Mouse (Mus musculus) T-cell, adult 2 months (primary cell): ENCODE measurements around the gene Abca13.
"Not testable (repeated sequence)": the region's sequence is repeated elsewhere in the genome, so short reads cannot be mapped to it uniquely, and the experiment has no call there.

ENCODE experiments used
- DNase-seq: peaks from one replicate; pipeline ENCODE4 v3.0.0; 2022; ENCODE audit warnings: low spot score

Abca13 gene

DNA sequence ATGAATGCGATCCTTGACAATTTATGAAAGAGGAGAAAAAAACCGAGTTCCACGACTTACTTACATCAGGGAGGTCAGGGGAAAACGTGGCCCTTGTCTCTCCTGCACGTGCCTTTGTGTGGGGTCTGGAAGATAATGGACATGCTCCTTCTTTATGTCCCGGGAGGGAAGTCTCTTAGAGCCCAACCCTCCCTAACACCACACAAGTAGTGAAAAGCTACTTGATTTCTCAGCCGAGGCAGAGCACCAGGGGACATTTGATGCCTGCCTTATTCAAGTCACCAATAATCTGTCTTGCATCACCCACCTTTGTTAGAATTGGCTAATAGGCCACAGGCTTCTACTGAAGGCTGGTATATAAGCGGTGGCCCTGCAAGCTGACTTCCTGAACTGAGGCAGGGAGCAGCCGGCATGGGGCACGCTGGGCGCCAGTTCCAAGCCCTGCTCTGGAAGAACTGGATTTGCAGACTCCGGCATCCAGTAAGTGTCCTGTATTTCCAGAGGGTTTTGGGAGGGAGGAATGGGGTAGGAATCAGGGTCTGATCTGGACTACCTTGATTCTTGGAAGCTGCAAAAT lies at the start of gene Abca13:
Gene Abca13 (plus strand): TSS at position 388 of the 577 bp plus-strand sequence.
- DNase-seq, result no peak

GRCm38 (mm10) chr11:9145113-9145512 lies 46.6 kb upstream of the Abca13 start:
- no peak for DNase-seq

GRCm38 (mm10) chr11:9146115-9146514 lies 45.6 kb upstream of the Abca13 start:
- DNase-seq, result no peak

DNA sequence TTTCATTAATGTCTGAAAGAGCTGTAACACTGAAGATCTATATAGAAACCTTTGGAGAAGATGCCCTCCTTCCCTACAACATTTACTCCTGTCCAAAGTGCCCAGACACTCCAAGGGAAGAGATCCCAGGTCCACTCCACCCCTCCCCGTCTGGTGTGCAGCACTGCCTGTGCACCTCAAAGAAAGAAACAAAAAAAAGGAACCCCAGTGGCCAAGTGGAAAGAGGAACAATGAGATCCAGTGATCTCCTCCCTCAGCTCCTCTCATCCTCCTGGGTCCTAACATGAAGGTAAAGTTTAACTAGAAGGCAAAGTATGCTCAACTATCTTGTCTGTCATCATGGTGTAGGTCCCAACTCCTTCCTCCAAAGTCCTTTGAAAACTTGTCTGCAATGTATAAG lies 45.1 kb upstream of the Abca13 start:
- no peak for DNase-seq

- DNase-seq, result no peak
These were observed 43.5 kb upstream of the Abca13 start for GRCm38 (mm10) chr11:9148206-9148605.

DNA sequence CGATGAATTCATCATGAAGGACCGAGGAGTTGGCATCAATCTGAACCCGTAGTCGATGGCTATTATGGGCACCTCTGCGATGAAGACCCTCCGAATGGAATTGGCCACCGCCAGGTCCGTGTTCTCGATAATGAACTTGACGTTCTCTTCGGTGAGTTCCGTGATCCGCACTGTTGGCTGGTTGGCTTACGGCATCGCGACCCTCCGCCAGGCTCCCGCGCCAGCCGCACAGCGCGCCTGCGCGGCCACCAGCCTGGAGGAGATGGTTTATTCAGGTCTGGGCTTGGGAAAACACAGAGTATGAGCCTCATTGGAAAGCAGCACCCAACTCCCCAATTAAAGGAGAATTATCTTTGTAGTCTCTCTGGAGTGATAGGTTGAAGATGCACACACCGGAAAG lies 41.3 kb upstream of the Abca13 start:
- not testable (repeated sequence) for DNase-seq

- no peak for DNase-seq
These were observed 31.8 kb upstream of the Abca13 start for GRCm38 (mm10) chr11:9159953-9160352.

DNA sequence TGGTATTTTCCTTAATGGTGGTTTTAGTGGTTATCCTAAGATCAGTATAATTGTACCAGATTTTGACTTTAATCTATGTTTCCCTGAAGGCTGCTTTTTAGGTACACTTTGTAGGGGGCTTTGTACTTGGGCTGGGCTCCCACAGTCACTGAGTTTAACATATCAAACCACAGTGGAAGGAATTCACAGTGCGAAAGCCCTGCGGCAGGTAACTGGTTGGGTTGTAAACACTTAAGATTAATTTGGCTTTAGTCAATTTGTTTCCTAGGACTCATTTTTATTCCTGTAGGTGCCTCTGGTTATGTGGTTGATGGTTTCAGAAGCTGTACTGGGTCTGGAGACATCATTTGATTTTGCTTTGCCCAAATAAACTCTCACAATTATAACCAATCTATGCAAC lies 24.4 kb upstream of the Abca13 start:
- DNase-seq, result no peak

DNA sequence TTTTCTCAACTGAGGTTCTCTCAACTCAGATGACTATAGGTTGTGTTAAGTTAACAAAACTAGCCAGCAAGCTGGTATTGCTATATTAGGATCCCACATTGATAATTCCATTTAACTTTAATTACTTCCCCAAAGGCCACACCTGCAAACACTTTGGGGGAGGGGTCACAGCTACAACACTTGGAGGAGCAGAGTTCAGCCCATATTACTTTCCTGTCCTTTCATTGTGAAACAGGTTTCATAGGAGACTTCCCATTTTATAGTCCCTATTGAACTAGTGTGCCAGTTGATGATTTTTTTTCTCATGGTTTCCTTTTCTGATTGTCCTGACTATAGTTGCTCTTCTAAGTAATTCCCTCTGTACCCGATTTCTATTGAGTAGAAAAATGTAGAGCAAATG lies 10.3 kb upstream of the Abca13 start:
- DNase-seq, result no peak

DNA sequence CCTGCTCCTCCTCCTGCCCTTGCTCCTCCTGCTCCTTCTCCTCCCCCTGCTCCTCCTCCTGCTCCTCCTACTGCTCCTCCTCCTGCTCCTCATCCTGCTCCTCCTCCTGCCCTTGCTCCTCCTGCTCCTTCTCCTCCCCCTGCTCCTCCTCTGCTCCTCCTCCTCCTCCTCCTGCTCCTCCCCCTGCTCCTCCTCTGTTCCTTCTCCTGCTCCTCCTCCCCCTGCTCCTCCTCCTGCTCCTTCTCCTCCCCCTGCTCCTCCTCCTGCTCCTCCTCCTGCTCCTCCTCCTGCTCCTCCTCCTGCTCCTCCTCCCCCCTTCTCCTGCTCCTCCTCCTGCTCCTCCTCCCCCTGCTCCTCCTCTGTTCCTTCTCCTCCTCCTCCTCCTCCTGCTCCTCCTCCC lies 2.3 kb upstream of the Abca13 start:
- DNase-seq, result not testable (repeated sequence)

DNA sequence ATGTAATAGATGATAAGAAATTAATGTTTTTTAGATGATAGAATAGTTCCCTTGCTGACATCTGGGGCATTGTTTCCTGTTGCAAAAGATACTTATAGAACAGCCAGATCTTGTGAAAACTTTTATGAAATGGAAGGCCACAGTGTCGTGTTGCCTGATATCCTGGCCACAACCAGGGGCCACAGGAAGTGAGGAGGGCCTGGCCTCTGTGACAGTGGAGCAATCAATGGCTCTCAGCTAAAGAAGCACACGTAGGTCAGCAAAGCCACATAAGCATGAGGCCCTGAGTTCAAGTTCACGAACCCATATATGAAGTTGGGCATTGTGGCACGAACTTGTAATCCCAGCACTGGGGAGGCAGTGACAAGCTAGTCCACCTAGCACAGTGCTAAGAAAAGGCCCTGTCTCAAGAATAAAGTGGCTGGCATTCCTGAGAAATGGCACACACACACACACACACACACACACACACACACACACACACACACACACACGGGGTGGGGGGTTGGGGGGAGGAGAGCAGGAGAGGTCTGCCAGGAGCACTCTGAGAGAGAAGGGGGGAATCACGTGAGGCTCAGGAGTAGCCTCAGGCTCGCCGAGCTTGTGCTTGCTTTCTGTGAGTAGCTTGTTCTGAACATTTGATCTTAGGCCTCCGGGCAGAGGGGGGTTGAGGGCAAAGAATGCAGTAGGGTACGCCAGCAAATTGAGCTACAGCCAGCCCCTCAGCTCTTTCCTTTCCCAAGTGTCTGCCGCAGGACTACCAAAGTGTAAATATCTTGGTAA lies 779 bp upstream of the Abca13 start:
- DNase-seq, result no peak

- no peak for DNase-seq
These were observed 3.1 kb downstream of the Abca13 start for GRCm38 (mm10) chr11:9194861-9195260.

DNA sequence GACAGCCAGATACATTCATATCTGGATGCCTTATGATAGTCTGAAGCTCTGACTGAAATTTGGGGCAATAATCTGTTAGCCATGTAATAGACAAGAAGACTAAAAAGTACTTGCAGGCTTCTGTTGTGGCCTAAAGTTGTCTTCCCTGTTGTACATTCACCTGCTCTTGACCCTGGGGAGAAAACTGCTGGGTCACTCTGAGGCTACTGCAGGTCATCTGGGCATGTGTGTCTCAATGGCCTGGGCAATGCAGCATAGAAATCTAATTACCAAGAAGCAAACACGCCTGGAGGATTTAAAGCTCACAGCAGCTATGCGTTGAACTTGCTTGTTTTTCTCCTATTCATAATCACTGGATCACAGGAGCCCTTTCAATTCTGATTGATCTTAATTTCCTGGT lies 8.1 kb downstream of the Abca13 start:
- no peak for DNase-seq

GRCm38 (mm10) chr11:9210707-9211106 lies 19.0 kb downstream of the Abca13 start:
- DNase-seq, result no peak

GRCm38 (mm10) chr11:9213580-9213979 lies 21.8 kb downstream of the Abca13 start:
- no peak for DNase-seq

GRCm38 (mm10) chr11:9216252-9216651 lies 24.5 kb downstream of the Abca13 start:
- no peak for DNase-seq

DNA sequence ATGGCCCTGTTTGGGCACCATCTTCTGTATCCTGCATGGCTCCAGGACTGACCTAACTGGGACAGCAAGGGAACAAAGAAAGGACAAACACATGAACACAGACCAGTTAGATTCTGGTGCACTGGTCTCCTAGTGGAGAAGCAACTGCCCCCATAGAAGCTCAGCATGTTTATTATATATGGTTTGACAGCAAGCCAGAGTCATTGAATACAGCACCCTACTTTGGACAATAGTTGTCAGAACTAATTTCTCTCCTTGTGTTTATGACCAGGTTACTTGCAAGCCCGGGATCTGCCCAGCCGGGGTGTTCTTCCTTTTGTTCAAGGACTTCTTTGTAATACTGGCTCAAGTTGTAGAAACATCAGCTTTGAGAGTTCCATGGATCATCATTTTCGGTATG lies 28.8 kb downstream of the Abca13 start:
- DNase-seq, result no peak

- no peak for DNase-seq
These were observed 29.9 kb downstream of the Abca13 start for GRCm38 (mm10) chr11:9221646-9222045.

GRCm38 (mm10) chr11:9226399-9226798 lies 34.7 kb downstream of the Abca13 start:
- no peak for DNase-seq

- DNase-seq, result not testable (repeated sequence)
These were observed 57.9 kb downstream of the Abca13 start for GRCm38 (mm10) chr11:9249627-9250026.

- DNase-seq, result not testable (repeated sequence)
These were observed 71.3 kb downstream of the Abca13 start for GRCm38 (mm10) chr11:9263072-9263471.

DNA sequence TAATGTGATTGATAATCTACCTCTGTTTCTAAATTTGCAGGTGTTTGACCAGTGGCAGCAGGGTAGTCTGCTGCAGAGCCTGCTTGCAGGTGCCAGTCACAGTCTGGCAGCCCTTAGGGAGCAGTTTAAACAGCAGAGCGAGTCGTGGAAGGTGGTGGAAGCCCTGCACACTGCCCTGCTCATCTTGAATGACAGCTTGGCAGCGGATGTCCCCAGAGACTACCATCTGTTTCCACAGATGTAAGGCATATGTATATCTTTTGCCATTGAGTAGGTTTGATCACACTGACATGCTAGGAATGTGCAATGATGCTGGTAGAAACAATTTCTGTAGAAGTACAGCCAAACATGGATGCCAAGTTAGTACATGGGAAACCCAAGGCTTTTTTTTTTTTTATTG lies 77.3 kb downstream of the Abca13 start:
- DNase-seq, result no peak

DNA sequence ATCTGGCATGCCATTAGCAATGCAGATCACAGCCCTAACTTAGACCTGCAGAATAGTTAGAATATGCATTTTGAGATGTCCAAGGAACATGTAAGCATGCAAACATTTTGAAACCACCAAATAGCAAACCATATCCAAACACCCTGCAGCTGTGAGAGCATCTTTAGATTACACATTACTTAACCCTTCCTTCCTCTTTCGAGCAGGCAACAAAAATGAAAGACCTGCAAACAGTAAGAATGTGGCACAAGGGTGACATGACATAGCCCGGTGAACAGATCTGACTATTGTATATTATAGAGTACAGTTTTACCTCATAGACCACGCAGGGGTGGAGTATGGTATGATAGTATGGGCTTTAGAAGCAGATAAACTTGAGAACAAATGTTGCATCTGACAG lies 93.5 kb downstream of the Abca13 start:
- DNase-seq, result no peak

GRCm38 (mm10) chr11:9285759-9286158 lies 94.0 kb downstream of the Abca13 start:
- no peak for DNase-seq
